Mouse (Mus musculus) T-cell, adult 2 months (primary cell): ENCODE measurements at regions not wholly inside any gene's neighbourhood (a gene's known extent, or its start where the extent isn't known, plus 50 kb on each side); places are given as distances from the start of the nearest gene placed in this dataset.

ENCODE experiments used
- DNase-seq: peaks from one replicate; pipeline ENCODE4 v3.0.0; 2022; ENCODE audit warnings: low spot score

GRCm38 (mm10) chr4:142467920-142468319, 228.7 kb upstream of the Kazn start:
- DNase-seq: no peak

- no peak for DNase-seq
Observed at GRCm38 (mm10) chr4:142465226-142465625, 226.0 kb upstream of the Kazn start.

DNA sequence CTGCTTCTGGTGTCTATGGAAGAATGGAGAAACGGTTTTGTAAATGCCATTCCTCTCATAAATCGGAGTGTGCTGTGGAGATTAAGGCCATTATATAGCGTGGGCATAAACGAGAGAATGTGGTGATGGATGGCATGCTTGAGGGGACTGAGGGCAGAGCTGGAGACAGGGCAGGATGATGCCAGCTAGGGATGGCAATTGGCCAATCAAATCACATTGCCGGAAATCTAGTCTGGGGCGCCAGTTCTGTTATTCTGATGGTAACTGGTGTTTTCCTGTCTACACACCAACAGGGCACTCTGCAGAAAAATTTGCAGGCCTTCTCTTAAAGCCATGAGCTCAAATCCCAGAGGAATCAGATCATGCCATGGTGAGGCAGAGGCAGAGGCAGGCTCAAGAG, 224.9 kb upstream of the Kazn start:
- DNase-seq: no peak

GRCm38 (mm10) chr4:142460468-142461086, 221.4 kb upstream of the Kazn start:
- DNase-seq: no peak

GRCm38 (mm10) chr4:142452614-142453013, 213.4 kb upstream of the Kazn start:
- no peak for DNase-seq

DNA sequence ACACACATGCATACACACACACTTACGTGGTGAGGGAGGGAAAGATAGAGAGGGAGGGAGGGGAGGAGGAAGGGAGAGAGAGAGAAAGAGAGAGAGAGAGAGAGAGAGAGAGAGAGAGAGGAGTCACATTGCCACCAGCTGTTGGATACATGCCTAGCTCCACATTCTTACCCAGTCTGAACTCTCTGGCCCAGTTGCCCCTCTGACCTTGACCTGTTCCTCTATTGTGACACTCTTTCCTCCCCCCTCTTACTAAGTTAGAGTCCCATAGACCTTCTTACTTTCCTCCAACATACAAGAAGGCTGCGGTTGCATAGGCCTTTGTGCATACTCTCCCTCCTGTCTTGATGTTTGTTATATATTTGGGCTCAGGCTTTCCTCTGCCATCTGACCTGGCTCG, 211.7 kb upstream of the Kazn start:
- no peak for DNase-seq

DNA sequence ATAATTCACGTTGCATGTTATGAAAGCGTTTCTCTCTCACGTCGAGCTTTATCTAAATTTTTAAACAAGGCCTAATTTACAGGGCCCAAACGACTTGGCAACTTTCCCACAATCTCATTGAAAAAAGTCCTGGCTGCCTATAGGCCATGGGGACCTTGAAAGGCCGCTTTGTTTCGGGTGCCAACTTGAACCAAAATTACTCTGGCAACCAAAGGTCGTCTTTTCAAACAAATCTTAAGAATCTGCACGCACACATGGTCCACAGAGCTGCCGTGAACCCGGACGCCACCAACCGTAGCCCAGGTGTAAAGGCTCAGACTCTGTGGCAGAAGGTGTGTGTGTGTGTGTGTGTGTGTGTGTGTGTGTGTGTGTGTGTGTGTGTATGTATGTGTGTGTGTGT, 210.5 kb upstream of the Kazn start:
- DNase-seq: no peak

DNA sequence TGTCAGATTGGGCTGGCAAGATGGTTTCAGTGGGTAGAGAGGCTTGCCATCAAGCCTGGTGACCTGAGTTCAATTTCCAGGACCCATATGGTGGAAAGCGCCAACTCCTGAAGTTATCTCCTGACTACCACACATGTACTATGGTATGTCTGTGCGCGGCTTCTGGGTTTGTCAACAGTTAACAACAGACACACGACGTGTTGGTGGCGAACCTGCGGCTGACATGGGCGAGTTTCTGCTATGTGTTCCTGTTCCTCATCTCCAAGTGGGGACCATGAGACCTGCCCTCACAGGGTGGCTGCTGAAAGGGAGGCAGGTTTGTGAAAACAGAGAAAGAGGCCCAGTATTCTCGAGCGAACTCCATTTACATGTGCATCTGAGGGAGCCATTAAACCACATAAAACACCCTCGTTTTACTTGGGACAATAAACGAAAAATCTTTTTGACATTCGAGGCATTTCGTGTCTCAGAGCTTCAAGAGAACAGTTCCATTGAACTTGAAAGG, 210.0 kb upstream of the Kazn start:
- DNase-seq: no peak

DNA sequence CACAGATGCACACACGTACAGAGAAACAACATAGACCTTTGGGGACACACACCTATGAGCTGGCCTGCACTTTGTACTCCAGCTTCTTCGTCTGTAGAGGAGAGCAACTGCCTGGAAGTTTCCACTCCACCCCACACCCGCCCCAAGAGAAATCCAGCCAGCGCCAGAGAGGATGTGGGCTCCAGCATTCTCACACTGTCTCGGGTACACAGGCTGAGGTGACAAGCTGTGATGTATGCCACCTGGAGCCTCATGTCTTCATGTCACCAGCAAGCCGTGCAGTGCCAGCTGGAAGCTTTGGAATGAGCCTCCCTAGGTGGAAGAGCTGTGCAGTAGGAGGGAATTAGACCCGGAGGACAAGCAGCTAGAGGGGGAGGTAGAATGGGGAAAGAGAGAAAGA, 208.3 kb upstream of the Kazn start:
- no peak for DNase-seq

GRCm38 (mm10) chr4:142441045-142441444, 201.8 kb upstream of the Kazn start:
- no peak for DNase-seq

GRCm38 (mm10) chr4:142439450-142440183, 200.4 kb upstream of the Kazn start:
- no peak for DNase-seq

GRCm38 (mm10) chr4:142424596-142424995, 185.4 kb upstream of the Kazn start:
- no peak for DNase-seq

GRCm38 (mm10) chr4:142420427-142420826, 181.2 kb upstream of the Kazn start:
- DNase-seq: no peak

DNA sequence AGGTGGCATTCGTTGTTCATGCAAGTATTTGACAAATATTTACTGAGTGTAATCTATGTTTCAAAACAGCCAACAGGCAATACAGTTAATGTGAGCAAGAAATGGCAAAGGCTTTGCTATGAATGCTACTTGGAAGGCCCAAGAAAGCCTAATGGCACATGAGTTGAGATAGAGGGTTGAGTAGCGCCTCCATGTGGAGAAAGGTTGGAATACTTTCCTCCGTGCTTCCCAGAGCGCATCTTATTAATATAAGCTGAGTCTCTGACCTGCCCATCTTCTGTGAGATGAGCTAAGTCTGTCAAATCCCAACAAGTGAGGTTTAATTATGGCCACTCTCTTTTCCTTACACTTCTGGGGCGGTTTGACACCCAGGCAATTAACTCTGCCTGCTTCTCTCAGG, 175.7 kb upstream of the Kazn start:
- DNase-seq: no peak

GRCm38 (mm10) chr4:142411792-142412191, 172.6 kb upstream of the Kazn start:
- no peak for DNase-seq

GRCm38 (mm10) chr4:142410596-142411573, 171.7 kb upstream of the Kazn start:
- DNase-seq: no peak

DNA sequence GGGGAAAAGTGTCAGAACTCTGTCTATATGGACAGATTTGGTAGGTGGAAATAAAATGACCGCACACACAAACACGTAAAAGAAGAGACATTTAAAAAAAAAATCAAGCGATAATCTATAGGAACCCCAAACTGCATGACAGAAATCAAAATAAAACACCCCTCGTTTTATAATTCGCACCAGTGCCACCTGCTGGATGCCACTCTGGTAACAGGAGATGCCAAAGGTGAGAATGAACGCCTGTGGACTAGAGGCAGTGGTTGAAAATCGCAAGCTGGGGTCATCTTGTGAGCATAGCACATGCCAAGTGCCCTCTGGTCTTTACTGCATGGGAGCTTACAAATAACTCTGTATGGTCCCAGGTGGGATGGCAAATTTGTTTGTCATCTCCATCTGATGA, 158.7 kb upstream of the Kazn start:
- no peak for DNase-seq

DNA sequence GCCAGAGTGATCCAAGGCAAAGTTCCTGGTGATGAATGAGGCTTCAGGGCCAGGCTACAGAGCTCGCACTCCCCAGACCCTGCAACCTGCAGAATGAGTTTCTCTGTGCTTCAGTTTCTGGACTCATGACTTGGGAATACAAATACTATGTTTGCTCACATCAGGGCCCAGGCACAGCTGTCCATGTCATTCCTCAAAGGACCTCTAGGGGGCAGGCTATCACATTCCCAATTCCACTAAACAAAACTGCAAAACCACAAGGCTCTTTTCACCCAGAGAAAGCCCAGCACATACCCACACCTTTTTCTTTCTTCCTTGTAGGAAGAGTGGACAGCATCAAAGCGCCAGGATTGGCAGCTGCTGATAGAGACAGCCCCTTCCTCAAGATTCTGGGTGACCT, 153.7 kb upstream of the Kazn start:
- DNase-seq: no peak

DNA sequence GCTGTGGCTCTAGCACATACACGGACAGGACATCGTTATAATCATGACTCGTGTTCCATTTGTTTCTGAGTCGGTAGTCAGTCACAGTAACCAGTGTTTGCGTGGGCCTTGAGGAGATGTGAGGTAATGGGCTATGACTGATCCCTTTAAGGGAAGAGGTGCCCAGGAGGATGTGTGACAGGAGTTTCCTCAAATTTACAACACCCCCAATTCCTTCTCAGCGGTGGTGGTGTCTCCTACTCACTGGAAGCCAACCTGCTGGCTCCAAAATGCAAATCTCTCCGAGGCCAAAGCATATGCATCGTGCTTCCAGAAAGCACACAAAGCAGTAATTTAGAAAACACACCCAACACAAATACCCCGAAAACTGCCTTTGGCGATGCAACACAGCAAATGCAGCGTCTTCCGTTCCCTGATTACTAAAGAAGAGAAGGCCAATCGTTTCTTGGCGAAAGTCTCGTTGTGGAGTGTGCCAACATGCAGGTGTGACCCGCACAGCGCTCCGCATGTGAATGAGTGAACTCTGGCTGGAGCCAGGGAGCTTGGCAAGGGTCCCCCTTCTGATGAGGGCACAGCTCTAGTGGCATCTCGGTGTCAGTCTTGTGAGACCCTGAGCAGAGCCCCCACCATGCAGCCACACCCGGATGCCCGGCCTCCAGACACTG, 151.5 kb upstream of the Kazn start:
- no peak for DNase-seq

GRCm38 (mm10) chr4:142388476-142388875, 149.3 kb upstream of the Kazn start:
- no peak for DNase-seq

GRCm38 (mm10) chr4:142381168-142381567, 142.0 kb upstream of the Kazn start:
- DNase-seq: no peak

- no peak for DNase-seq
Observed at GRCm38 (mm10) chr4:142378452-142378851, 139.3 kb upstream of the Kazn start.
